Mouse (Mus musculus) heart, postnatal 0 days (tissue): ENCODE measurements around the gene P2ry1. TPM values are rescaled to one million over a fixed set of nuclear protein-coding genes. Genes with fewer than 3 reads are reported as not detected.

Experiments
- ATAC-seq: fragments of 200-750 bp; cut with Nextera tagmentation; 2 replicates; pipeline ENCODE4 v1.8.0; 2017; ENCODE audit warnings: low read depth, moderate number of reproducible peaks, moderate library complexity; ENCODE audit not compliant: insufficient read depth
- DNase-seq: peaks from one replicate; pipeline ENCODE4 v3.0.0-alpha.2; 2016; ENCODE audit warnings: low spot score
- H3K27ac ChIP-seq: fragments of 300-500 bp; sonication (generic); 2 replicates; pipeline ENCODE4 v1.5.1; 2014; ENCODE audit warnings: low read depth, mild to moderate bottlenecking
- H3K27me3 ChIP-seq: fragments of 300-500 bp; sonication (generic); 2 replicates; pipeline ENCODE4 v1.6.1; 2014; ENCODE audit warnings: low read length, mixed read lengths; ENCODE audit not compliant: control insufficient read depth, insufficient read depth
- H3K36me3 ChIP-seq: fragments of 300-500 bp; sonication (generic); replicated peaks from 2 replicates; pipeline ENCODE4 v1.6.1; 2014; ENCODE audit warnings: low read length, mixed read lengths; ENCODE audit not compliant: control insufficient read depth, insufficient read depth
- H3K4me1 ChIP-seq: fragments of 300-500 bp; sonication (generic); 2 replicates; pipeline ENCODE4 v1.6.1; 2014; ENCODE audit warnings: antibody characterized with exemption; ENCODE audit not compliant: control insufficient read depth, insufficient read depth
- H3K4me2 ChIP-seq: fragments of 300-500 bp; sonication (generic); 2 replicates; pipeline ENCODE4 v1.6.1; 2014; ENCODE audit warnings: low read depth, mild to moderate bottlenecking, low read length, moderate library complexity
- H3K4me3 ChIP-seq: fragments of 300-500 bp; sonication (generic); 2 replicates; pipeline ENCODE4 v1.5.1; 2014; ENCODE audit warnings: low read depth, low read length
- H3K9ac ChIP-seq: fragments of 300-500 bp; sonication (generic); replicated peaks from 2 replicates; pipeline ENCODE4 v1.6.1; 2014; ENCODE audit warnings: low read depth, low read length, mixed read lengths
- H3K9me3 ChIP-seq: fragments of 300-500 bp; sonication (generic); replicated peaks from 2 replicates; pipeline ENCODE4 v1.6.1; 2016; ENCODE audit warnings: low read length; ENCODE audit not compliant: control insufficient read depth
- CTCF ChIP-seq: IDR thresholded peaks from 2 replicates; pipeline ENCODE4 v1.5.1; 2016; ENCODE audit warnings: antibody characterized with exemption, control low read depth, low read depth
- EP300 ChIP-seq: IDR thresholded peaks from 2 replicates; pipeline ENCODE4 v1.6.1; 2016; ENCODE audit warnings: antibody characterized with exemption, low read depth
- WGBS: fragments of 180-500 bp; shearing (Covaris S2); extraction: QIAGEN DNeasy Blood & Tissue Kit; methylation state at CpG from one replicate; pipeline ENCODE4 v1.1.7; 2014; 5-methylcytosine and 5-hydroxymethylcytosine counted together
- polyA plus RNA-seq: library from polyadenylated mRNA; unstranded; fragments of >200 nt; fragmentation: Nextera tagmentation; extraction: Ambion mirVana; gene quantifications from 2 replicates; pipeline ENCODE4 v1.2.1, GENCODE M21; 2015
- total RNA-seq: library from RNA; depleted of rRNA; stranded (reverse); fragments of >200 nt; gene quantifications from 2 replicates; pipeline ENCODE4 v1.2.3, GENCODE M21; 2014; ENCODE audit warnings: low replicate concordance; rRNA removed

The P2ry1 gene
- 0.43 and 2.7 TPM in 2 replicates for total RNA-seq
- 2.6 and 2.8 TPM in 2 replicates for polyA plus RNA-seq

DNA sequence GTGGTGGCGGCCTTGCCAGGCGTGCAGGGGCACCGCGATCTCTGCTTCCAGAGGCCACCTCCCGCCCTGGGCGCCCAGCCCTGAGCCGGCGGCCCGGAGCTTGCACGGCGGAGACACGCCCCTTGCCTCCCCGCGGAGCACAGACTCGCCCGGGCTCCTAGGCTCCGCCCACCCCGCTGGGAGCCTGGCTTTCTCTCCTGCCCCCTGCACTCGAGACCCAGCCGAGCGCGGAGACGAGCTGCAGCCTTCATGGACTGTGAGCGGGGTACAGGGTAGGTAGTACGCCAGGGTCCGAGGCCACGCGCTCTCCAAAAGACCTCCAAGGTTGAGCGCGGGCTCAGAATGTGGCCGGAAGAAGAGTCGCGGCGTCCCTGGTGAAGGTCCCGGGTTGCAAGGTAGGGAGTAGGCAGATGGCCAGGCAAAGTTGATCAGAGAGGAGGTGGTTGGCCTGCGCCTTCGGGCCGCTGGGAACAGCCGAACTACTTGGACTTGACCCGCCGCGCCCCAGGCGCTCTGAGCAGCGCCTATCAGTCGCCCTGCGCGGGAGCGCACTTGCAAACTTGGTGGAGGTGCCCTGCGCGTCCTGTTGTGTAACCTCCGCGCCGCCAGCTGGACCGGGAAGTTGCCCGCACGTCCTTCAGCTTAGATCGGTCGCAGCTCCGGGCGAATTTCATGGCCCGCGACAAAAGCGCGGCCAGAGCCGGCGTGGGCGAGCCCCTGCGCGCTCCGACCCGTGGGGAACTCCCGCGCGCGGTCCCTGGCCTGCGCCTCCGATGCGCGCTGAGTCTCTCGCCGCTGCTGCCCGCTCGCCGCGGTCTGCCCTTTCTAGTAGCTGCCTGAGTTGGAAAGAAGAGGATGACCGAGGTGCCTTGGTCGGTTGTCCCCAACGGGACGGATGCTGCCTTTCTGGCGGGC, at the start of gene P2ry1:
Gene P2ry1, plus strand, starts transcription at position 209 of the 915 bp plus-strand sequence.
- Histone ChIP-seq H3K4me3 (peak within 1 kb of the TSS; percentile 70), H3K9ac (peak within 1 kb of the TSS; percentile 61), H3K27ac (no peak within 1 kb of the TSS), H3K4me1 (no peaks in the 10 kb centered on the region), H3K9me3 (no peaks in the 10 kb centered on the region), H3K4me2 (peak within 1 kb of the TSS; percentile 97), H3K27me3 (0 out of 2 replicates have a peak, but pooled peaks cover 11% of the 10 kb centered on the region), H3K36me3 (no peaks in the 10 kb centered on the region)
- peak; percentile 64 for DNase-seq
- ATAC-seq, result peak; percentile 96
- WGBS, result under 1% methylated on average over 82 of the region's 90 CpGs
- TF ChIP-seq EP300 (no peak), CTCF (no peak)

DNA sequence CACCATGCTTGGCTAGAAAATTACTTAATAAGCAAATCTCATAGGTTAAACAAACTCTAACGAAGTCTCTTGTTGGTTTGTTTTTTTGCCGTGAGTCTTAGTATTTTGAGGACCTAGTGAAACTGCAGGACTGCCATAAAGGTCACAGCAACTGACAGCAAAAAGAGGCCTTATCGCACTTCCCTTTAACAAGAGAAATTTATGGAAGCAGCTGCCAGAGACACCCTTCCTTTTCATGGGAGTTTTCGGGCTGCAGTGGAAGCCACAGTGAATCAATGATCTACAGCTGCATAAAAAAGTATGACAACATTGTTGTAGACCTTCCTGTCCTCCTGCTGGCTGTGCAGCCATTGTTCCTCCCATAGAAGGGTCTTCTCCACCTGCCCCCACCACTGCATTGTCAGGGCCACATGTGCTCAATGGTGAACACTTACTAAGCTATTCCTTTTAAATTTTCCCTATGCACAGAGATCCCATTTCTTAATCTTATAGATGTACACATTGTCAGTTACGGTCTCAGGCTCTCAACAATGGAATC, 49.3 kb upstream of the P2ry1 start:
- Histone ChIP-seq H3K9ac (no peak overlapping the region), H3K36me3 (no peaks in the 10 kb centered on the region), H3K9me3 (no peaks in the 10 kb centered on the region), H3K27me3 (no peaks in the 10 kb centered on the region), H3K4me1 (0 out of 2 replicates have a peak, but pooled peaks cover 3% of the 10 kb centered on the region), H3K4me2 (no peak overlapping the region), H3K27ac (no peak overlapping the region), H3K4me3 (no peak overlapping the region)
- no peak for DNase-seq
- TF ChIP-seq CTCF (no peak), EP300 (no peak)
- ATAC-seq, result no peak
- WGBS, result 56% methylated on average over 5 of the region's 5 CpGs

DNA sequence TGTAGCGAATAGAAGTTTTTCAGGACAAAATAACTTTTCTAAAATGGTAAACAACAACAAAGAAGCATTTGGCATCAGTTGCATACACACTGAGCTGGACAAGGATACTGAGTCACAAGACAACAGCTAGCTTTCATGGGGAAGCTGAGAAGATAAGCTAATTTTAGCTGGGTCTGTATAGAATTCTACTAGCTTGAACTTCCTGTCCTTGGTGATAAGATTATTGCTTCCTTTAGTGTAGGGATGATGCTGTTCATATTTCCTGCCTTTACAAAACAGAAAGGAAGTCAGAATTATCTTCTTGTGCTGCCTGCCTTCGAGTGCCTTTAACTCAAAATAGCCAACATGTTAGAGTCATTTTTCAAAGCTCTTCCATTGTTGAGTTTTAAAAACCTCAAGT, 48.5 kb upstream of the P2ry1 start:
- Histone ChIP-seq H3K4me3 (no peak overlapping the region), H3K9ac (no peak overlapping the region), H3K4me2 (no peak overlapping the region), H3K4me1 (0 out of 2 replicates have a peak, but pooled peaks cover 3% of the 10 kb centered on the region), H3K27ac (no peak overlapping the region), H3K9me3 (no peaks in the 10 kb centered on the region), H3K27me3 (no peaks in the 10 kb centered on the region), H3K36me3 (no peaks in the 10 kb centered on the region)
- no peak for TF ChIP-seq EP300
- no peak for TF ChIP-seq CTCF
- DNase-seq, result no peak
- WGBS, result 46% methylated on average over 2 of the region's 2 CpGs
- ATAC-seq, result no peak

DNA sequence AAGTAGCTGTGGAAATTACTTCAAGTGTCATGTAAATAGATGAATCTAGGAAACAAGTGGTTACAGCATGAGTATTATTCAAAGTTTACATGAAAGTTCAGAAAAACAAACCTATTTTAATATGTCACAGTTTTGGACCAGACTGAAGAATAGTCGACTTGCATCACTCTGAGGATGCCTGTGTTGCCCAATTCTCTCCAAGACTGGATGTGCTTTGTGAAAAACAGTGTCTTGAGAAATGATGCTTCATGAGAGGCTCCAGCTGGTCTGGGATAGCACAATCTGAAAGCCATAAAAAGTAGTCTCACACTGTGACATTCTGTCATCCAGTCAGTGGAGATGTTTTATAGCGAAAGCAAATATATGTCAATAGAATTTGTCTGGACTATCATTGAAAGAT, 43.8 kb upstream of the P2ry1 start:
- DNase-seq, result no peak
- H3K4me2 ChIP-seq, result no peak overlapping the region
- H3K27ac ChIP-seq, result no peak overlapping the region
- 75% methylated on average over 2 of the region's 2 CpGs for WGBS
- no peak for ATAC-seq
- no peaks in the 10 kb centered on the region for H3K27me3 ChIP-seq
- H3K9ac ChIP-seq, result no peak overlapping the region
- no peak overlapping the region for H3K4me3 ChIP-seq
- 0 out of 2 replicates have a peak, but pooled peaks cover 3% of the 10 kb centered on the region for H3K4me1 ChIP-seq
- no peaks in the 10 kb centered on the region for H3K36me3 ChIP-seq
- TF ChIP-seq EP300, result no peak
- no peak for TF ChIP-seq CTCF
- H3K9me3 ChIP-seq, result no peaks in the 10 kb centered on the region

DNA sequence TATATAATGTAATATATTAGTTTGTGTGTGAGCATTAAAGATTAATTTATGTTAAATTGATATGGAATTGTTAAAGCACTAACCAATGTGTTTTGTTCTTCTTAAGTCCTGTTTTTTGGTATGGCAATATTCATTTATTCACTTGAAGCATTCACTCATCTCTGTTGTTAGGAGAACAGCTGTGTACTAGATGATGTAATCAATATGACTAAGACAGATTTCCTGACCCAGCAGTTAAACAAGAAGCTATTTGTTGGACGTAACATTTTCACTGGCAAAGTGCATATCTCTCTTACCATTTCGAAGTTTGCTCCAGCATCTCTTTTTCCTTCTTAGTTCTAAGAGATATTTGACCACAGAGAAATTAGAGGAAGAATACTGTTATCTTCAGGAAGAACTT, 37.5 kb upstream of the P2ry1 start:
- TF ChIP-seq EP300 (no peak), CTCF (no peak)
- H3K4me1 ChIP-seq, result no peaks in the 10 kb centered on the region
- ATAC-seq (no peak), DNase-seq (no peak)
- no peak overlapping the region for H3K9ac ChIP-seq
- 57% methylated on average over 2 of the region's 2 CpGs for WGBS
- H3K27me3 ChIP-seq, result no peaks in the 10 kb centered on the region
- no peak overlapping the region for H3K4me2 ChIP-seq
- no peak overlapping the region for H3K4me3 ChIP-seq
- H3K36me3 ChIP-seq, result no peaks in the 10 kb centered on the region
- no peaks in the 10 kb centered on the region for H3K9me3 ChIP-seq
- H3K27ac ChIP-seq, result no peak overlapping the region
